10 mouse cellular contexts compared by ENCODE assay signal in the genomic region with DNA sequence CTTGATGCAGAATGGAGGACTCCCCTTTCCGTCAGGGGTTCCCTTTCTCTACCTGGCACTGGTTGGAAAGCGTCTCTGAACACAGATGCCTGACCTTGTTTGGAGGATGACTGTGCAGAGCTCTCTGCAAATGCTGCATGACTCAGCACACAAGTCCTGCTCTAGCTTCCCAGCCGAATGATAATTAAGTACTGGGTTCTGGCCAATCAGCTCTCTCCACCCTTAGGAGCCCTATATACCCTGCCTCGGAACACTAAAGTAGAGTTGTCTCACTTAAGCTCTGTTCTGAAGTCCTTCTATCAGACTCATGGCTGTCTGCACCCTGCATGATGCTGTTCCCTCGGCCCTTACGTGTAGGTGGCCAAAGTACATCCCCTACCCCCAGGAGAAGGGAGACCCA.
DNase-seq lines count a peak whose midpoint lies in the region; ATAC-seq lines count a peak whose summit lies in the region.
"Had no signal": no experiment of that assay in that cellular context is flagged by ENCODE, and none has a peak within 500 bp of the region (broad histone marks: within the 10 kb centered on the region; RNA-seq: fewer than 3 reads in every experiment).

No protein-coding gene starts in this region.

- 59% methylated on average over 6 of the region's 6 CpGs for WGBS in heart, embryonic 11.5 days (ENCODE audit: insufficient replicate concordance)
- 35% methylated on average over 6 of the region's 6 CpGs for WGBS in liver, embryonic 12.5 days (ENCODE audit: insufficient replicate concordance)

- no peak overlapping the region for H3K4me3 ChIP-seq in heart, embryonic 11.5 days (ENCODE audit: low read depth, low read length)
- H3K4me3 ChIP-seq in liver, embryonic 12.5 days: no peak overlapping the region

- peak overlapping the region; percentile 82 for H3K27ac ChIP-seq in heart, embryonic 11.5 days (ENCODE audit: low read depth, low read length)
- peak overlapping the region; percentile 93 for H3K27ac ChIP-seq in liver, embryonic 12.5 days

- H3K9ac ChIP-seq in heart, embryonic 11.5 days (ENCODE audit: low read depth, low read length): no peak overlapping the region
- H3K9ac ChIP-seq in liver, embryonic 12.5 days: peak overlapping the region; percentile 35

- no peak for DNase-seq in heart, adult 9 months (ENCODE audit: low spot score in 2 of 2)
- peak; percentile 17 for DNase-seq in ES-CJ7 (ENCODE audit: low read depth, low spot score)
- peak; percentile 77 for DNase-seq in c-Kit-negative CD71-positive TER-119-positive erythroid progenitor cells, embryonic 14.5 days (ENCODE audit: low read depth, low spot score)
- no peak for DNase-seq in gastrocnemius, adult 18-20 months (ENCODE audit: low spot score)
- DNase-seq in spleen, adult 18-20 months: no peak
- no peak for DNase-seq in lung, postnatal 25 days (ENCODE audit: low spot score)
- DNase-seq: cerebellum, postnatal 10 days; gastrocnemius, postnatal 36 days had no signal

- H3K36me3 ChIP-seq in heart, embryonic 11.5 days (ENCODE audit: control insufficient read depth, insufficient read depth, low read length): no peaks in the 10 kb centered on the region
- H3K36me3 ChIP-seq in liver, embryonic 12.5 days: no peaks in the 10 kb centered on the region

- peaks cover 21% of the 10 kb centered on the region for H3K4me1 ChIP-seq in heart, embryonic 11.5 days (ENCODE audit: control insufficient read depth, insufficient read depth, low read length)
- peaks cover 40% of the 10 kb centered on the region for H3K4me1 ChIP-seq in liver, embryonic 12.5 days

- ATAC-seq in heart, embryonic 11.5 days (replicated peaks; ENCODE audit: insufficient number of reproducible peaks, low FRiP score, low TSS enrichment): peak; percentile 91
- ATAC-seq in liver, embryonic 12.5 days: peak; percentile 97

- no peak overlapping the region for H3K4me2 ChIP-seq in heart, embryonic 11.5 days
- peak overlapping the region; percentile 63 for H3K4me2 ChIP-seq in liver, embryonic 12.5 days

- no peaks in the 10 kb centered on the region for H3K9me3 ChIP-seq in heart, embryonic 11.5 days (replicated peaks; ENCODE audit: control insufficient read depth, low read length)
- H3K9me3 ChIP-seq in liver, embryonic 12.5 days (replicated peaks): no peaks in the 10 kb centered on the region

- no peaks in the 10 kb centered on the region for H3K27me3 ChIP-seq in heart, embryonic 11.5 days (ENCODE audit: control insufficient read depth, insufficient read depth, low read length)
- no peaks in the 10 kb centered on the region for H3K27me3 ChIP-seq in liver, embryonic 12.5 days (replicated peaks)

Comparison
In these comparisons a context has a peak if more than half of its experiments do, and no peak if none do; other contexts are left out.
1. DNase-seq: peak in ES-CJ7 (single experiment) and c-Kit-negative CD71-positive TER-119-positive erythroid progenitor cells, embryonic 14.5 days (single experiment); none in heart, adult 9 months (0 of 2), gastrocnemius, adult 18-20 months (single experiment), spleen, adult 18-20 months (0 of 2) and lung, postnatal 25 days (single experiment).